In genomic region chr5:121818401-121818800, GRCm38 (mm10) we compare ENCODE assay signal across 22 mouse cellular contexts. TPM values are rescaled to one million over a fixed set of nuclear protein-coding genes. Genes with fewer than 3 reads are reported as not detected.
A peak's percentile ranks its signal among the peaks of the same experiment; 100 is the strongest.
DNase-seq lines count a peak whose midpoint lies in the region; ATAC-seq and TF ChIP-seq lines count a peak whose summit lies in the region.
"Had no signal": no experiment of that assay in that cellular context is flagged by ENCODE, and none has a peak within 500 bp of the region (broad histone marks: within the 10 kb centered on the region; RNA-seq: fewer than 3 reads in every experiment).

No protein-coding gene starts in this region.

- H3K9me3 ChIP-seq in midbrain, embryonic 13.5 days: no peaks in the 10 kb centered on the region
- H3K9me3 ChIP-seq: embryonic facial prominence, embryonic 10.5 days; embryonic facial prominence, embryonic 13.5 days; forebrain, embryonic 12.5 days; forebrain, embryonic 15.5 days; hindbrain, embryonic 12.5 days; intestine, embryonic 15.5 days had no signal

- WGBS in midbrain, embryonic 13.5 days: 96% methylated on average over 7 of the region's 7 CpGs

- no peak overlapping the region for H3K27ac ChIP-seq in testis, adult 2 months (ENCODE audit: control insufficient read depth, insufficient read depth, low read depth, low read length)
- H3K27ac ChIP-seq in midbrain, embryonic 13.5 days: no peak overlapping the region
- H3K27ac ChIP-seq: embryonic facial prominence, embryonic 10.5 days; embryonic facial prominence, embryonic 13.5 days; forebrain, embryonic 12.5 days; forebrain, embryonic 15.5 days; heart, adult 2 months; hindbrain, embryonic 12.5 days; intestine, embryonic 15.5 days had no signal

- no peaks in the 10 kb centered on the region for H3K36me3 ChIP-seq in testis, adult 2 months (ENCODE audit: control insufficient read depth, insufficient read depth, low read length)
- H3K36me3 ChIP-seq in midbrain, embryonic 13.5 days: peaks cover 72% of the 10 kb centered on the region

- TF ChIP-seq CTCF in testis, adult 2 months (IDR thresholded peaks at IDR 0.05; ENCODE audit: control insufficient read depth, insufficient read depth, insufficient replicate concordance, low read depth, low read length): no peak

- peak; percentile 15; the same call in 1 of the 2 replicates for TF ChIP-seq POLR2A in testis, adult 2 months (IDR thresholded peaks at IDR 0.05; ENCODE audit: control insufficient read depth, low read depth, low read length)

- no peak overlapping the region for H3K4me2 ChIP-seq in midbrain, embryonic 13.5 days (replicated peaks)
- H3K4me2 ChIP-seq: embryonic facial prominence, embryonic 13.5 days; forebrain, embryonic 12.5 days; forebrain, embryonic 15.5 days; heart, embryonic 11.5 days; hindbrain, embryonic 12.5 days; intestine, embryonic 15.5 days had no signal

- H3K27me3 ChIP-seq in testis, adult 2 months (ENCODE audit: control insufficient read depth, insufficient read depth, low read length): no peaks in the 10 kb centered on the region
- H3K27me3 ChIP-seq in midbrain, embryonic 13.5 days: no peaks in the 10 kb centered on the region
- H3K27me3 ChIP-seq: embryonic facial prominence, embryonic 13.5 days; forebrain, embryonic 12.5 days; forebrain, embryonic 15.5 days; hindbrain, embryonic 12.5 days; intestine, embryonic 15.5 days had no signal

- H3K9ac ChIP-seq in midbrain, embryonic 13.5 days (replicated peaks): no peak overlapping the region
- H3K9ac ChIP-seq: embryonic facial prominence, embryonic 13.5 days; forebrain, embryonic 12.5 days; forebrain, embryonic 15.5 days; hindbrain, embryonic 12.5 days; intestine, embryonic 15.5 days had no signal

- H3K4me3 ChIP-seq in testis, adult 2 months (ENCODE audit: control insufficient read depth, low read depth, low read length): no peak overlapping the region
- H3K4me3 ChIP-seq in midbrain, embryonic 13.5 days (replicated peaks): no peak overlapping the region
- H3K4me3 ChIP-seq: embryonic facial prominence, embryonic 10.5 days; embryonic facial prominence, embryonic 13.5 days; erythroblast, embryonic 14.5 days; forebrain, embryonic 12.5 days; forebrain, embryonic 15.5 days; heart, adult 2 months; hindbrain, embryonic 12.5 days; intestine, embryonic 15.5 days had no signal

- H3K4me1 ChIP-seq in testis, adult 2 months (ENCODE audit: control insufficient read depth, insufficient read depth, low read length): no peaks in the 10 kb centered on the region
- H3K4me1 ChIP-seq in midbrain, embryonic 13.5 days (replicated peaks): no peaks in the 10 kb centered on the region
- H3K4me1 ChIP-seq: forebrain, embryonic 12.5 days; forebrain, embryonic 15.5 days; hindbrain, embryonic 12.5 days had no signal

- no peak for ATAC-seq in cerebellum, adult (ENCODE audit: insufficient number of reproducible peaks, low FRiP score, low TSS enrichment)
- ATAC-seq in midbrain, embryonic 13.5 days: no peak
- ATAC-seq: CD4-positive, CD25-positive, alpha-beta regulatory T cell, adult 4 months; forebrain, embryonic 15.5 days; hindbrain, embryonic 16.5 days; intestine, embryonic 15.5 days had no signal

- peak; percentile 28 for DNase-seq in cerebellum, adult 8-10 months
- peak; percentile 91 for DNase-seq in heart, adult 11 months
- DNase-seq in heart, adult 8-10 months (ENCODE audit: low spot score): no peak
- no peak for DNase-seq in testis, postnatal 14 days (ENCODE audit: low spot score)
- DNase-seq: adrenal gland, postnatal 14 days; embryo, embryonic 11 days; gastrocnemius, postnatal 25 days; kidney, adult 11 months had no signal

RNA-seq across cellular contexts. Expression of gene Sh2b3, which starts 19.0 kb away (rescaled TPM):
- total RNA-seq in heart, adult 8-10 months (2022): 10 to 100 TPM; 19.2 to 23.0 (median 22.3) TPM
- 95.0 and 105 TPM in 2 replicates for polyA plus RNA-seq in testis, adult 2 months (2012; rRNA removed)
- 5.3 and 6.0 TPM in 2 replicates for polyA plus RNA-seq in midbrain, embryonic 13.5 days (2015; fragmentation: Nextera tagmentation; extraction: Ambion mirVana)

RNA-seq across cellular contexts. Expression of gene Pheta1, which starts 30.4 kb away (rescaled TPM):
- total RNA-seq in heart, adult 8-10 months (2022): 10 to 100 TPM in 1 of 4 experiments, 1 to 10 TPM in 3; 8.6 to 10.1 (median 9.1) TPM
- polyA plus RNA-seq in testis, adult 2 months (2012; rRNA removed): 9.9 and 11.6 TPM in 2 replicates
- polyA plus RNA-seq in midbrain, embryonic 13.5 days (2015; fragmentation: Nextera tagmentation; extraction: Ambion mirVana): 52.3 and 56.8 TPM in 2 replicates

Comparison
In these comparisons a context has a peak if more than half of its experiments do, and no peak if none do; other contexts are left out.
1. DNase-seq: peak in cerebellum, adult 8-10 months (single experiment) and heart, adult 11 months (single experiment); none in heart, adult 8-10 months (single experiment) and testis, postnatal 14 days (single experiment).
2. RNA of gene Sh2b3, which starts 19.0 kb away (polyA plus RNA-seq): 95.0 to 105 TPM in testis, adult 2 months; 5.3 to 6.0 TPM in midbrain, embryonic 13.5 days; every median in the first group is over 10 times any median in the second.